ENCODE assay signal across 8 mouse cellular contexts in the genomic region with DNA sequence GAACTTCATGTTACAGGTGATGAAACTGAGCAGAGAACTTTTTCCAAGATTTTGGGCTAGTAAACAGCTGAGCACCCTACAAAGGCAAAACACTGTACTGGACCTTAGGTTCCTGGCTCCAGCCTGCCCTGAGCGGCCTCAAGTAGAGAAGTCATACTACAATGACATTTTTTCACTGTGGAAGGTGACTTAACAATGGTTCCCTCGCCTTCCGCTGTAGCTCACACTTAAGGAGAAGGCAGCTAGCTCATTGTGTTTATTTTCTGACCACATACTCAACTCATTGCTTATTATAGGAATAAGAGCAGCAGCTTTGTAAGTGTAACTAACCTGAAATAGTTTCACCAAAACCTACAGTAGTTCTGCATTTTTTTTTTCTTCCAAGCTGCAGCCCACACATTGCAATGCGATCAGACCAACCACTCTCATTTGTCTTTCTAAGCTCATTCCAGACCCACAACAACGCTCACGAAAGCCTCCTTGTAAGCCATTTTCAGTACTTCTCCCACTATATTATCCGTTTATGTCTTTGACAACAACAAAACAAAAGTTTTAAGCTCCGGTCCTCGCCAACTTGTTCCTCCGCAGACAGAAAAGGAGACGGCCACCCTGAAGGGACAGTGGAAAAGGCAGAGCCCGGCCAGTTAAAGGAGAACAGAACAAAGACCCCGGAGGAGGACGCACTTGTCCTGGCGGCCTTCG. TPM values are rescaled to one million over a fixed set of nuclear protein-coding genes. Genes with fewer than 3 reads are reported as not detected.
A peak's percentile ranks its signal among the peaks of the same experiment; 100 is the strongest.
DNase-seq lines count a peak whose midpoint lies in the region; ATAC-seq lines count a peak whose summit lies in the region.

No protein-coding gene starts in this region.

- peak; percentile 7 for DNase-seq in kidney, adult 9 months
- no peak for DNase-seq in kidney, postnatal 25 days
- DNase-seq in MN1 (ENCODE audit: low spot score): peak; percentile 7
- no peak for DNase-seq in urinary bladder, postnatal 36 days (ENCODE audit: low spot score in 2 of 2)
- DNase-seq in right cerebral cortex, postnatal 25 days: no peak

- ATAC-seq in erythroblast, adult 5-6 weeks (replicated peaks; ENCODE audit: low FRiP score, poor library complexity, severe bottlenecking): peak; percentile 48
- peak; percentile 2 for ATAC-seq in inflammation-experienced regulatory T-cells, adult 6 months
- ATAC-seq in megakaryocyte-erythroid progenitor cell, adult 5-6 weeks (replicated peaks; ENCODE audit: low FRiP score, low TSS enrichment, poor library complexity, severe bottlenecking): peak; percentile 32; the same call in 1 of the 2 replicates

RNA-seq across cellular contexts. Expression of gene Manea, which starts 0.8 kb away (rescaled TPM):
- 8.4 and 8.8 TPM in 2 replicates for total RNA-seq in erythroblast, adult 5-6 weeks (2015; ENCODE audit: low replicate concordance)
- total RNA-seq in erythroblast, adult 5-6 weeks (2017; ENCODE audit: low replicate concordance): 1.9 and 3.6 TPM in 2 replicates
- polyA plus RNA-seq in inflammation-experienced regulatory T-cells, adult 6 months (2017; shearing (Covaris generic)): 1 to 10 TPM; 6.5 to 8.0 (median 7.3) TPM
- 13.4 and 13.8 TPM in 2 replicates for total RNA-seq in megakaryocyte-erythroid progenitor cell, adult 5-6 weeks (2014; fragmentation: Nextera tagmentation)
- 11.7 and 15.4 TPM in 2 replicates for total RNA-seq in megakaryocyte-erythroid progenitor cell, adult 5-6 weeks (2017)

Comparison
In these comparisons a context has a peak if more than half of its experiments do, and no peak if none do; other contexts are left out.
1. DNase-seq: peak in kidney, adult 9 months (single experiment) and MN1 (single experiment); none in kidney, postnatal 25 days (0 of 2), urinary bladder, postnatal 36 days (0 of 2) and right cerebral cortex, postnatal 25 days (single experiment).
2. Peak in every context shown above with its lines, with median percentiles within 50 percentile points of each other: ATAC-seq.